Mouse (Mus musculus) cortical plate, adult 2 months (tissue): ENCODE results near the gene Fam149a.

Experiments
- CTCF ChIP-seq: fragments of 200-500 bp; IDR thresholded peaks from 2 replicates; pipeline ENCODE4 v1.5.1; 2011; ENCODE audit warnings: mild to moderate bottlenecking, control low read depth, low read length; ENCODE audit not compliant: insufficient read depth; ENCODE audit errors: extremely low read depth
- POLR2A ChIP-seq: fragments of 200-500 bp; IDR thresholded peaks from 2 replicates; pipeline ENCODE4 v1.6.1; 2011; ENCODE audit warnings: mild to moderate bottlenecking, low read length, control low read depth; ENCODE audit not compliant: insufficient read depth; ENCODE audit errors: extremely low read depth

GRCm38 (mm10) chr8:45355809-45356208, 26.3 kb downstream of the Fam149a start:
- TF ChIP-seq CTCF (no peak), POLR2A (no peak)
